Mouse (Mus musculus) G1E-ER4 (cell line): ENCODE data around the gene Dennd1c. TPM values are rescaled to one million over a fixed set of nuclear protein-coding genes. Genes with fewer than 3 reads are reported as not detected.

Source experiments
- GATA1 ChIP-seq: IDR thresholded peaks from one replicate; pipeline ENCODE4 v1.8.0; 2012; ENCODE audit warnings: low read length, inconsistent platforms
- polyA plus RNA-seq: library from polyadenylated mRNA; stranded (reverse); fragments of >175 nt; gene quantifications from 2 replicates; pipeline ENCODE4 v1.2.3, GENCODE M21; 2012

Gene Dennd1c
- polyA plus RNA-seq: 4.7 and 5.7 TPM in 2 replicates

- no peak for TF ChIP-seq GATA1
Measured at GRCm38 (mm10) chr17:57078336-57078735, at the start of gene Dennd1c. Gene Dennd1c, minus strand, starts transcription at chr17:57078514.

- no peak for TF ChIP-seq GATA1
Measured at GRCm38 (mm10) chr17:57125853-57126622, 47.7 kb upstream of the Dennd1c start.

- TF ChIP-seq GATA1: no peak
Measured at GRCm38 (mm10) chr17:57124792-57125191, 46.5 kb upstream of the Dennd1c start.

- no peak for TF ChIP-seq GATA1
Measured at GRCm38 (mm10) chr17:57123192-57124118, 45.1 kb upstream of the Dennd1c start.

GRCm38 (mm10) chr17:57121856-57122255, 43.5 kb upstream of the Dennd1c start:
- no peak for TF ChIP-seq GATA1

GRCm38 (mm10) chr17:57118524-57119349, 40.4 kb upstream of the Dennd1c start:
- no peak for TF ChIP-seq GATA1

GRCm38 (mm10) chr17:57116801-57117200, 38.5 kb upstream of the Dennd1c start:
- no peak for TF ChIP-seq GATA1

GRCm38 (mm10) chr17:57112768-57113474, 34.6 kb upstream of the Dennd1c start:
- no peak for TF ChIP-seq GATA1

- TF ChIP-seq GATA1: no peak
Measured at GRCm38 (mm10) chr17:57110005-57110404, 31.7 kb upstream of the Dennd1c start.

- TF ChIP-seq GATA1: no peak
Measured at GRCm38 (mm10) chr17:57108666-57109171, 30.4 kb upstream of the Dennd1c start.

GRCm38 (mm10) chr17:57108040-57108665, 29.8 kb upstream of the Dennd1c start:
- TF ChIP-seq GATA1: no peak

GRCm38 (mm10) chr17:57107064-57107463, 28.8 kb upstream of the Dennd1c start:
- no peak for TF ChIP-seq GATA1

- no peak for TF ChIP-seq GATA1
Measured at GRCm38 (mm10) chr17:57106035-57106368, 27.7 kb upstream of the Dennd1c start.

GRCm38 (mm10) chr17:57105181-57106034, 27.1 kb upstream of the Dennd1c start, which contains the start of gene Tnfsf9:
Gene Tnfsf9, plus strand, starts transcription at chr17:57105325.
- no peak for TF ChIP-seq GATA1
